Mouse (Mus musculus): ENCODE data around the gene 2310022A10Rik. TPM values are rescaled to one million over a fixed set of nuclear protein-coding genes. Genes with fewer than 3 reads are reported as not detected.

The 2310022A10Rik gene
- polyA plus RNA-seq, 1 experiment from 2014 or later: 24.6 TPM

- peak; percentile 13 for DNase-seq (ENCODE audit: low spot score)
Measured at GRCm38 (mm10) chr7:27540935-27541334, 12.1 kb upstream of the 2310022A10Rik start.

GRCm38 (mm10) chr7:27541431-27541830 is 11.6 kb upstream of the 2310022A10Rik start:
- DNase-seq (ENCODE audit: low spot score): peak; percentile 96

- DNase-seq (ENCODE audit: low spot score): peak; percentile 21
Measured at GRCm38 (mm10) chr7:27541922-27542321, 11.1 kb upstream of the 2310022A10Rik start.

- peak; percentile 93 for DNase-seq (ENCODE audit: low spot score)
Measured at GRCm38 (mm10) chr7:27542392-27543033, 10.5 kb upstream of the 2310022A10Rik start.

- no peak for DNase-seq (ENCODE audit: low spot score)
Measured at GRCm38 (mm10) chr7:27543065-27543464, 10.0 kb upstream of the 2310022A10Rik start.

- DNase-seq (ENCODE audit: low spot score): no peak
Measured at GRCm38 (mm10) chr7:27543851-27544250, 9.2 kb upstream of the 2310022A10Rik start.

- peak; percentile 93 for DNase-seq (ENCODE audit: low spot score)
Measured at GRCm38 (mm10) chr7:27544675-27545370, 8.2 kb upstream of the 2310022A10Rik start.

GRCm38 (mm10) chr7:27549597-27549996 is 3.4 kb upstream of the 2310022A10Rik start:
- DNase-seq (ENCODE audit: low spot score): no peak

- no peak for DNase-seq (ENCODE audit: low spot score)
Measured at GRCm38 (mm10) chr7:27552070-27552469, 963 bp upstream of the 2310022A10Rik start.

GRCm38 (mm10) chr7:27560291-27560887 is 7.4 kb downstream of the 2310022A10Rik start:
- DNase-seq (ENCODE audit: low spot score): no peak

GRCm38 (mm10) chr7:27560978-27561377 is 7.9 kb downstream of the 2310022A10Rik start:
- DNase-seq (ENCODE audit: low spot score): no peak

GRCm38 (mm10) chr7:27569580-27570224 is 16.7 kb downstream of the 2310022A10Rik start:
- no peak for DNase-seq (ENCODE audit: low spot score)

GRCm38 (mm10) chr7:27572133-27572532 is 19.1 kb downstream of the 2310022A10Rik start:
- no peak for DNase-seq (ENCODE audit: low spot score)

GRCm38 (mm10) chr7:27574124-27574880 is 21.3 kb downstream of the 2310022A10Rik start:
- DNase-seq (ENCODE audit: low spot score): no peak

GRCm38 (mm10) chr7:27576914-27577313 is 23.9 kb downstream of the 2310022A10Rik start:
- peak; percentile 53 for DNase-seq (ENCODE audit: low spot score)

- no peak for DNase-seq (ENCODE audit: low spot score)
Measured at GRCm38 (mm10) chr7:27577589-27577988, 24.6 kb downstream of the 2310022A10Rik start.

GRCm38 (mm10) chr7:27578465-27578864 is 25.4 kb downstream of the 2310022A10Rik start:
- DNase-seq (ENCODE audit: low spot score): no peak

- DNase-seq (ENCODE audit: low spot score): no peak
Measured at GRCm38 (mm10) chr7:27580380-27581174, 27.5 kb downstream of the 2310022A10Rik start.

- DNase-seq (ENCODE audit: low spot score): no peak
Measured at GRCm38 (mm10) chr7:27586861-27587260, 33.8 kb downstream of the 2310022A10Rik start.

- DNase-seq (ENCODE audit: low spot score): no peak
Measured at GRCm38 (mm10) chr7:27587741-27588140, 34.7 kb downstream of the 2310022A10Rik start.
